Mouse (Mus musculus): ENCODE measurements at regions not wholly inside any gene's neighbourhood (a gene's known extent, or its start where the extent isn't known, plus 50 kb on each side); places are given as distances from the start of the nearest gene placed in this dataset.

DNA sequence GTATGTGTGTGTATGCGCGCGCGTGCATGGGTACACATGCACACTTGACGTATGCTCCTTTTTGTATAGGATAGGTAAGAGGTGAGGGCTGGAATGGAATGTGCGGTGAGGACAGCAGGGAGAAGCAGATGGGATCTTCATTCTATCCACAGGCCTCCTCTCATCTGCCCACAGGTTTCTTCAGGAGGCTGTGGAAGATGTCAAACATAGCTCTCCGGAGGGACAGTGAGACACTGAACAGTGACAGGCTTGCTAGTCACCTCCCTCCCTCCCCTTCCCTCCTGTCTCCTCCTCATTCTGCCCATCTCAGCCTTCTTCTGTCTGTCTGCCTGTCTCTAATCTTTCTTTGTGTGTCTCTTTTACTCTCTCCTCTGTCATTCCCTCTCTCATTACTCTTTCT is 124.6 kb downstream of the En1 start:
- Histone ChIP-seq H3K9ac (ENCODE audit: low read depth, low read length) (no peak overlapping the region), H3K36me3 (ENCODE audit: control insufficient read depth, insufficient read depth, low read length) (no peaks in the 10 kb centered on the region), H3K27ac (ENCODE audit: low read depth, low read length) (no peak overlapping the region), H3K4me1 (ENCODE audit: control insufficient read depth, insufficient read depth, low read length) (no peaks in the 10 kb centered on the region), H3K4me3 (ENCODE audit: low read length) (no peak overlapping the region), H3K4me2 (replicated peaks; ENCODE audit: low read depth, low read length) (no peak overlapping the region), H3K27me3 (ENCODE audit: control insufficient read depth, insufficient read depth, low read length) (no peaks in the 10 kb centered on the region), H3K9me3 (ENCODE audit: control insufficient read depth, low read length) (no peaks in the 10 kb centered on the region)
- no peak for ATAC-seq (ENCODE audit: low FRiP score, low TSS enrichment)
- 84% methylated on average over 7 of the region's 7 CpGs for WGBS

DNA sequence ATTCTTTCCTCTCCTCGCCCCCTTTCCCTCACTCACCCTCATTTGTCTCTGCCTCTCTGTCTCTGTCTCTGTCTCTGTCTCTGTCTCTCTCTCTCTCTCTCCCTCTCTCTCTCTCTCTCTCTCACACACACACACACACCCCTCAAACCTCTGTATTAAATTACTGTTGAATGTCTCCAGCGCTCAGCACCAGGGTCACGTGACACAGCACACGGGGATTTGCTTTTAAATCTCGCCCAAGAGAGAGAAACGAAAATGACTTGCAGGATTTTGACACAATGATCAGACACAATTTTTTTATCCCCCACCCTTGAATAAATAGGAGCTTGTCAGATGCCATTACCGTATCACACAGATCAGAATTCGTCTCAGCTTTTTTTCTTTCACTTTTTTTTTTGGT is 125.2 kb downstream of the En1 start:
- Histone ChIP-seq H3K4me1 (ENCODE audit: control insufficient read depth, insufficient read depth, low read length) (no peaks in the 10 kb centered on the region), H3K4me3 (ENCODE audit: low read length) (no peak overlapping the region), H3K27me3 (ENCODE audit: control insufficient read depth, insufficient read depth, low read length) (no peaks in the 10 kb centered on the region), H3K9me3 (ENCODE audit: control insufficient read depth, low read length) (no peaks in the 10 kb centered on the region), H3K9ac (ENCODE audit: low read depth, low read length) (no peak overlapping the region), H3K27ac (ENCODE audit: low read depth, low read length) (no peak overlapping the region), H3K36me3 (ENCODE audit: control insufficient read depth, insufficient read depth, low read length) (no peaks in the 10 kb centered on the region), H3K4me2 (replicated peaks; ENCODE audit: low read depth, low read length) (no peak overlapping the region)
- no peak for ATAC-seq (ENCODE audit: low FRiP score, low TSS enrichment)
- WGBS: 57% methylated on average over 8 of the region's 8 CpGs

DNA sequence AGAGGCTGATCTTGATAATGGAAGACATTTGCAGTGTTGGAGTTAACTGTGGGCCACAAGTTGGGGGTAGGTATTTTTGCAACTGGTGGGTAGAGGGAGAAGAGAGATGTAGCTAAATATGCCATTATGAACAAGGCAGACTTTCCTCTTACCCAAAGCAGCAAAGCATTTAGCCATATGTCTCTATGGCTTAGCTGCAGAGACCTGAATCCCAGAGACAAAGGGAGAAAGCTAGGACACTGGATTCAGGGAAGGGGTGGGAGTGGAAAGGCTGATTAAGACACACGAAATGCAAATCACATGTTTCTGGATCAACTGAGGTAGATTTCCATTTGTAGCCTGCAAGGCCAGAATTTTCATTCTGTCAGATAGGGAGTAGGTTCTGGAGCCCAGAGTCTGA is 129.8 kb downstream of the En1 start:
- no peak for ATAC-seq (ENCODE audit: low FRiP score, low TSS enrichment)

DNA sequence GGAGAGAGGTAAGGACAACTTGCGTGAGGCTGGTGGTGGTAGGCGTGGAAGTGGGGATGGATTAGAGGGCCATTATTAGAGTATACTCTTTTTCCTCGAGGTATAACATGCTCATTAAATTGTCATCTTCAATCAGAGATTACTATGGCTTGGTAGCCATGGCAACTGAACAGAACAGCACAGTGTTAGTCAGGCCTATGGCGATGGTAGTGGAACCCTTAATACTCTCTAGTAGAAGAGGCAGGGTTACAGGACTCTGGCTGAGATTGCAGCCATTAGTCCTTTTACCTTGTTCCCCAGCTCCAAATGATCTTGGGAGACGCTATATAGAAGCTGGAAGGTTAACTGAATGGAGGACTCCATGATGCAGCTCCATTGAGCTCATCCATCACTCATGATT is 131.5 kb downstream of the En1 start:
- H3K27me3 ChIP-seq (ENCODE audit: control insufficient read depth, insufficient read depth, low read length): no peaks in the 10 kb centered on the region
- no peaks in the 10 kb centered on the region for H3K36me3 ChIP-seq (ENCODE audit: control insufficient read depth, insufficient read depth, low read length)
- WGBS: 87% methylated on average over 5 of the region's 5 CpGs
- H3K4me3 ChIP-seq (ENCODE audit: low read length): no peak overlapping the region
- no peaks in the 10 kb centered on the region for H3K4me1 ChIP-seq (ENCODE audit: control insufficient read depth, insufficient read depth, low read length)
- H3K9me3 ChIP-seq (ENCODE audit: control insufficient read depth, low read length): no peaks in the 10 kb centered on the region
- H3K4me2 ChIP-seq (replicated peaks; ENCODE audit: low read depth, low read length): no peak overlapping the region
- no peak for ATAC-seq (ENCODE audit: low FRiP score, low TSS enrichment)
- no peak overlapping the region for H3K9ac ChIP-seq (ENCODE audit: low read depth, low read length)
- no peak overlapping the region for H3K27ac ChIP-seq (ENCODE audit: low read depth, low read length)

More for the DNA sequence above, 129.8 kb downstream of the En1 start:
- no peaks in the 10 kb centered on the region for H3K9me3 ChIP-seq (ENCODE audit: control insufficient read depth, low read length)
- no peaks in the 10 kb centered on the region for H3K36me3 ChIP-seq (ENCODE audit: control insufficient read depth, insufficient read depth, low read length)
- 81% methylated on average over 1 of the region's 1 CpGs for WGBS
- no peaks in the 10 kb centered on the region for H3K4me1 ChIP-seq (ENCODE audit: control insufficient read depth, insufficient read depth, low read length)
- H3K4me3 ChIP-seq (ENCODE audit: low read length): no peak overlapping the region
- H3K27me3 ChIP-seq (ENCODE audit: control insufficient read depth, insufficient read depth, low read length): no peaks in the 10 kb centered on the region
- H3K4me2 ChIP-seq (replicated peaks; ENCODE audit: low read depth, low read length): no peak overlapping the region
- no peak overlapping the region for H3K9ac ChIP-seq (ENCODE audit: low read depth, low read length)
- H3K27ac ChIP-seq (ENCODE audit: low read depth, low read length): no peak overlapping the region

DNA sequence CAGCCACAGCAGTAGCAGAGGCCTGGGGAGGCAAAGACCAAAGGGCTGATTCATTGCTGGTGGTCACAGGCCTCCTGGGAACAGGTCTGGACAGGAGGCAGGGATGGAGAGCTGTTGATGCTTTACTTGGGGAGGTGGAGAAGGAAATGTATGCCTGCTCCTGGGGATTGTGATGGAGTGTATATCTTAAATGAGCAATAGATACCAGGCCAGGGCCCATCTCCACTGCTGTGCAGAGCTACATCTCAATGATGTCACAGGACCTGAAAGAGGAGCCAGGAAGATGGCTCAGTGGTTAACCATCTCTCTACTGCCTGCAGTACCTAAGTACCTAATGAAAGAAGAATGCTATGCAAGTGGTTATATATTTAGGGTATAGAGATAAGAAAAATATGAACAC is 132.6 kb downstream of the En1 start:
- Histone ChIP-seq H3K27me3 (ENCODE audit: control insufficient read depth, insufficient read depth, low read length) (no peaks in the 10 kb centered on the region), H3K4me1 (ENCODE audit: control insufficient read depth, insufficient read depth, low read length) (no peaks in the 10 kb centered on the region), H3K27ac (ENCODE audit: low read depth, low read length) (no peak overlapping the region), H3K4me2 (replicated peaks; ENCODE audit: low read depth, low read length) (no peak overlapping the region), H3K36me3 (ENCODE audit: control insufficient read depth, insufficient read depth, low read length) (no peaks in the 10 kb centered on the region), H3K4me3 (ENCODE audit: low read length) (no peak overlapping the region), H3K9ac (ENCODE audit: low read depth, low read length) (no peak overlapping the region), H3K9me3 (ENCODE audit: control insufficient read depth, low read length) (no peaks in the 10 kb centered on the region)
- ATAC-seq (ENCODE audit: low FRiP score, low TSS enrichment): no peak

DNA sequence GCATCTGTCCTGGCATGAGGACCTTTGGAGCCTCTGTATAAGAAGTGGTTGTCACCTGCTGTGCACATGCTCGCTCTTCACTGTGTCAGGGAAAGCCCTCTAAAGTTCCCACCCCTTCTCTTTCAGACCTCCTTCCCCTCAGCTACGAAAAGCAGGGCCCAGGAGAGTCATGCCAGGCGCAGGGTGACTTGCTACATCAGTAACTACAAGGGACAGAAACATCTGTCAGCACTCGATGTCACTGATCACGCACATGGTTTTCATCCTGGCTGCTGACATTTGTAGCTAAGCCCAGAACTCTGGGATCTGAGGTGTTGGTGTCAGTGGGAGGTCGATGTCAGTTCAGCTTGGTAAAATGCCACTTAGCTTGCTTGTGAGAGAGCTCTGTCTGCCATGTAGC is 137.3 kb downstream of the En1 start:
- no peak overlapping the region for H3K27ac ChIP-seq (ENCODE audit: low read depth, low read length)
- H3K4me1 ChIP-seq (ENCODE audit: control insufficient read depth, insufficient read depth, low read length): no peaks in the 10 kb centered on the region
- no peaks in the 10 kb centered on the region for H3K36me3 ChIP-seq (ENCODE audit: control insufficient read depth, insufficient read depth, low read length)
- no peak overlapping the region for H3K9ac ChIP-seq (ENCODE audit: low read depth, low read length)
- H3K9me3 ChIP-seq (ENCODE audit: control insufficient read depth, low read length): no peaks in the 10 kb centered on the region
- H3K4me3 ChIP-seq (ENCODE audit: low read length): no peak overlapping the region
- ATAC-seq (ENCODE audit: low FRiP score, low TSS enrichment): no peak
- 67% methylated on average over 6 of the region's 6 CpGs for WGBS
- H3K27me3 ChIP-seq (ENCODE audit: control insufficient read depth, insufficient read depth, low read length): no peaks in the 10 kb centered on the region
- H3K4me2 ChIP-seq (replicated peaks; ENCODE audit: low read depth, low read length): no peak overlapping the region

DNA sequence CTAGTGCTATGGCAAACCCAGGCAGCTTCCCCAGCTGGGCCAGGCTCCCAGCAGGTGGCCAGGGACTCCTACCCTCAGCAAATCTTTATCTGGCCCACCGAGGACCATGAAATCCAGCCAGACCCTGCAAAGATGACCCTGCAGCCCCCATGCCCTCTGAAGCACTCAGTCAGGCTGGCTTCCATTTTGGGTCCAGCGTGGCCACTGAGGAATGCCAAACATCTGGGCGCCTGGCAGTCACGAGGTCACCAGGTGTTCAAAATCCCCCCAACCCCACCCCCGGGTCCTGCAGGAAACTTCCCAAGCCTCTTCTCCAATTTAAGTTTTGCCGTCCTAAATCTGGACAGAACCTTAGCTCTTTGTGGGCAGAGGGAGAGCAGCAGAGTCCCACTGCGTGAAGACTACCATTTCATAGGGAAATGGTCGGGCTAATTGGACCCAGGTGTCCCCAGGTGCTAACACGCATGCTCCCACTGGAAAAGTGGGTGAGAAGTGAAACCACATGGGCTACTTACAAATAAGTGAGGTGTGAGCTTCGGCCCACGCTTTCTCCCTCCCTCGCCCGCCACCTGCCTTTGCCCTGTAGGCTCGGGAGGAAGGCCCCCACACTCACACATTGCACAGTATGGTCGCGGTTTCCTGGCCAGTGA is 139.0 kb downstream of the En1 start:
- H3K27me3 ChIP-seq (ENCODE audit: control insufficient read depth, insufficient read depth, low read length): no peaks in the 10 kb centered on the region
- H3K4me2 ChIP-seq (replicated peaks; ENCODE audit: low read depth, low read length): no peak overlapping the region
- H3K9me3 ChIP-seq (ENCODE audit: control insufficient read depth, low read length): no peaks in the 10 kb centered on the region
- ATAC-seq (ENCODE audit: low FRiP score, low TSS enrichment): no peak
- H3K4me1 ChIP-seq (ENCODE audit: control insufficient read depth, insufficient read depth, low read length): no peaks in the 10 kb centered on the region
- H3K36me3 ChIP-seq (ENCODE audit: control insufficient read depth, insufficient read depth, low read length): no peaks in the 10 kb centered on the region
- no peak overlapping the region for H3K27ac ChIP-seq (ENCODE audit: low read depth, low read length)
- H3K9ac ChIP-seq (ENCODE audit: low read depth, low read length): no peak overlapping the region
- H3K4me3 ChIP-seq (ENCODE audit: low read length): no peak overlapping the region
- 79% methylated on average over 16 of the region's 16 CpGs for WGBS

DNA sequence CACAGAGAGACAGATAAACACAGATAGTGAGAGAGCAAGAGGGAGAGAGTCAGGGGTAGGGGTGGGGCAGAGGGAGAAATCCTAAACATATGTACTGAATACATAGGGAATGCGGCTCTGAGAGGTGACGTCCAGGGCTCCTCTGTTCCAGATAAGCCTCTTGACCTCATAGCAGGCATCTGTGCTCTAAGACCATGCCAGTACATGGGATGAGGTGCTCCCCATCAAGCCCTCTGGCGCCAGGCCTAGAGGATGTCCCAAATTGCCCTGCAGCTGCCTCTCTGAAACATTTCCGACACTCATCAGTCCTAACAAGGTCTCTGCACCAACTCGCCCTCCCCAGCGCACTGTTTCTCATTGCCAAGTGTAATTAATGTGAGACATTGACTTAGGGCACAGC is 146.7 kb downstream of the En1 start:
- no peaks in the 10 kb centered on the region for H3K9me3 ChIP-seq (ENCODE audit: control insufficient read depth, low read length)
- no peak overlapping the region for H3K9ac ChIP-seq (ENCODE audit: low read depth, low read length)
- 87% methylated on average over 6 of the region's 6 CpGs for WGBS
- no peaks in the 10 kb centered on the region for H3K27me3 ChIP-seq (ENCODE audit: control insufficient read depth, insufficient read depth, low read length)
- H3K4me1 ChIP-seq (ENCODE audit: control insufficient read depth, insufficient read depth, low read length): no peaks in the 10 kb centered on the region
- no peak overlapping the region for H3K4me3 ChIP-seq (ENCODE audit: low read length)
- no peak overlapping the region for H3K27ac ChIP-seq (ENCODE audit: low read depth, low read length)
- ATAC-seq (ENCODE audit: low FRiP score, low TSS enrichment): no peak
- H3K36me3 ChIP-seq (ENCODE audit: control insufficient read depth, insufficient read depth, low read length): no peaks in the 10 kb centered on the region
- no peak overlapping the region for H3K4me2 ChIP-seq (replicated peaks; ENCODE audit: low read depth, low read length)

DNA sequence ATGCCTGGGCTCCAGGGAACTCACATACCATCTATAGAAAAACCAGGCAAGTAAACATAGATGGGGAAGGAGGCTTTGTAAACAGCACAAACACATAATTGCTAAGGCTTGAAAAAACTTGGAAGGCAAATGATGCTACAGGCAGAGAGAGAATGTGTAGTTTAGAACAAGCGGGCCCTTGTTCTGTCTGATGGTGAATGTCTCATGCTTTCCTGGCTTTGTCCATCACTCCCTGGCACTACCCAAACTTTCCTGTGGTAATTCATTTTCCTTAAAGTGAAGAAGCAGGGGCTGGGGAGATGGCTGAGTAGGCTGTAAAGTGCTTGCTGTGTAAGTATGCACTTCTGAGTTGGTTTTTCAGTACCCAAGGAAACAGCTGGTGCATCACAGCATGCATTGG is 151.2 kb downstream of the En1 start:
- H3K27me3 ChIP-seq (ENCODE audit: control insufficient read depth, insufficient read depth, low read length): no peaks in the 10 kb centered on the region
- no peak overlapping the region for H3K4me2 ChIP-seq (replicated peaks; ENCODE audit: low read depth, low read length)
- H3K36me3 ChIP-seq (ENCODE audit: control insufficient read depth, insufficient read depth, low read length): no peaks in the 10 kb centered on the region
- H3K4me3 ChIP-seq (ENCODE audit: low read length): no peak overlapping the region
- H3K4me1 ChIP-seq (ENCODE audit: control insufficient read depth, insufficient read depth, low read length): no peaks in the 10 kb centered on the region
- H3K27ac ChIP-seq (ENCODE audit: low read depth, low read length): no peak overlapping the region
- no peak for ATAC-seq (ENCODE audit: low FRiP score, low TSS enrichment)
- H3K9me3 ChIP-seq (ENCODE audit: control insufficient read depth, low read length): no peaks in the 10 kb centered on the region
- H3K9ac ChIP-seq (ENCODE audit: low read depth, low read length): no peak overlapping the region
- 96% methylated on average over 1 of the region's 1 CpGs for WGBS

All from kidney, embryonic 14.5 days (tissue).